Comparison of ENCODE assay signal across 10 mouse cellular contexts in the genomic region with DNA sequence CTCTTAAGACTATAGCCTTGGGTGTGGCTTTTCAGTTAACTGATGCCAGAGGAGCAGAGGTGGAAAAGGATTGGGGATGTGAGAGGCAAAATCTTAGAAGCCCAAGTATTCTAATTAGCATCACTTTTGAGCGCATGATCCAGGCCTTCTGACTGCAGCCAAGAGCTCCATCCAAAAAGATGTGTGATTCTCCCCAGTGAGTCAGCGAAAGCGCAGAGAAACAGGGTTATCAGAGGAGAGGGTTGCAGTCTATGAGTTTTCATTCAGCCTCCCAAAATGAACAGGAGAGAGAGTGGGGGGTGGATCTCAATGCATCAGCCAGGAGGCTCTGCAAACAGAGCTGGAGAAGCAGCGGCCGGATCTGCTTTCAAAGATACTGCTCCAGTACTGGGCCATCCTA. TPM values are rescaled to one million over a fixed set of nuclear protein-coding genes. Genes with fewer than 3 reads are reported as not detected.
"Had no signal": no experiment of that assay in that cellular context is flagged by ENCODE, and none has a peak within 500 bp of the region (broad histone marks: within the 10 kb centered on the region; RNA-seq: fewer than 3 reads in every experiment).

No protein-coding gene starts in this region.

- ATAC-seq: liver, embryonic 12.5 days had no signal

- DNase-seq: kidney, postnatal 25 days; layer of hippocampus, adult 9-11 months; liver; lung, adult 18-20 months; lung, postnatal 10 days; lung, postnatal 36 days; midbrain, embryonic 14.5 days; thymus, postnatal 25 days had no signal

RNA-seq across cellular contexts. Expression of a gene that starts 45.1 kb away (rescaled TPM):
- total RNA-seq: midbrain, postnatal 0 days had no signal
